Mouse (Mus musculus) brain, embryonic 18.5 days (tissue): ENCODE results near the gene Emc6.

ENCODE experiments used
- DNase-seq: peaks from one replicate; pipeline ENCODE4 v3.0.0-alpha.2; 2012; ENCODE audit warnings: low read depth, low spot score

The Emc6 gene

DNA sequence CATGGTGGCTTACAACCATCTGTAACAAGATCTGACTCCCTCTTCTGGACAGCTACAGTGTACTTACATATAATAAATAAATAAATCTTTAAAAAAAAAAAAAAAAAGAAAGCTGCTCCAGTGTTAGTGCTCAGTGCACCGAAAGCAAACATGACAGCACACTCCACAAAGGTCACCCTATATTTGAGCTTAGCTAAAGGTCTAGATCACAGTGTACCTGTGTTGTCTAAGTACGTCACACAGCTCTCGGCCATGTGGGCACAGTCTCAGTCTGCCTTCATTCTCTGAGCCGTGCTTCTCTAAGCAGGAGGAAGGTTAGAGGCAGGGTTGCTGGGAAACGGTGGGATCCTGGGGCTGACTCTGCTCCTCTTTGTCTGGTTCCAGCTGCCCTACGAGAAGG is 50.3 kb downstream of the Emc6 start:
- no peak for DNase-seq
